Mouse (Mus musculus): ENCODE results near the gene Matn4.

DNA sequence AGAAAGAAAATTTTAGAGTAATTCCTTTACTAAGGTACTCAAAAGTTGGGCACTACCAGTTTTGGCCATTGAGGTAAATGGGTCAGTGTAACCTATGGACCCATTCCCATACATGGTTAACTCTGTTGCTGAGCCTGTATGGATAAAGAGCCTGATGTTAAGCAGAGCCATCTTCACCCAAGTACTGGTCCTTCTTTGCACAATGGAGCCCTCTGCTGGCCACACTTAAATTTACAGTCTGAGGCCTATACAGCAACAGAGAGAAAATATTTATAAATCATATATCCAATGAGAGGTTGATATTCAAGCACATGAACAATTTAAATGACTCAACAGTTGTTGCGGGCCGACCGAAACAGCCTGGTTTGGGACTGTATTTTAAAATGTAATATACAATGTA is 56.0 kb downstream of the Matn4 start:
- TF ChIP-seq POLR2A (IDR thresholded peaks at IDR 0.05; ENCODE audit: control insufficient read depth, extremely low read depth, insufficient read depth, low read length, poor library complexity) (no peak), CTCF (IDR thresholded peaks at IDR 0.05; ENCODE audit: borderline replicate concordance, control insufficient read depth, extremely low read depth, insufficient read depth, low read length, poor library complexity) (no peak)
